Mouse (Mus musculus): Measurements from ENCODE around the gene Dact2.

GRCm38 (mm10) chr17:14242634-14243033, 38.5 kb upstream of the Dact2 start:
- TF ChIP-seq CTCF (IDR thresholded peaks at IDR 0.05; ENCODE audit: low read depth, low read length): no peak
- TF ChIP-seq POLR2A (IDR thresholded peaks at IDR 0.05; ENCODE audit: borderline replicate concordance, low read depth, low read length): no peak

Measured in bone marrow macrophage, adult 2 months (primary cell).